Mouse (Mus musculus): Measurements from ENCODE around the gene Mknk2. TPM values are rescaled to one million over a fixed set of nuclear protein-coding genes. Genes with fewer than 3 reads are reported as not detected.

The Mknk2 gene
- polyA plus RNA-seq, 1 experiment from 2014 or later: 103 TPM

DNA sequence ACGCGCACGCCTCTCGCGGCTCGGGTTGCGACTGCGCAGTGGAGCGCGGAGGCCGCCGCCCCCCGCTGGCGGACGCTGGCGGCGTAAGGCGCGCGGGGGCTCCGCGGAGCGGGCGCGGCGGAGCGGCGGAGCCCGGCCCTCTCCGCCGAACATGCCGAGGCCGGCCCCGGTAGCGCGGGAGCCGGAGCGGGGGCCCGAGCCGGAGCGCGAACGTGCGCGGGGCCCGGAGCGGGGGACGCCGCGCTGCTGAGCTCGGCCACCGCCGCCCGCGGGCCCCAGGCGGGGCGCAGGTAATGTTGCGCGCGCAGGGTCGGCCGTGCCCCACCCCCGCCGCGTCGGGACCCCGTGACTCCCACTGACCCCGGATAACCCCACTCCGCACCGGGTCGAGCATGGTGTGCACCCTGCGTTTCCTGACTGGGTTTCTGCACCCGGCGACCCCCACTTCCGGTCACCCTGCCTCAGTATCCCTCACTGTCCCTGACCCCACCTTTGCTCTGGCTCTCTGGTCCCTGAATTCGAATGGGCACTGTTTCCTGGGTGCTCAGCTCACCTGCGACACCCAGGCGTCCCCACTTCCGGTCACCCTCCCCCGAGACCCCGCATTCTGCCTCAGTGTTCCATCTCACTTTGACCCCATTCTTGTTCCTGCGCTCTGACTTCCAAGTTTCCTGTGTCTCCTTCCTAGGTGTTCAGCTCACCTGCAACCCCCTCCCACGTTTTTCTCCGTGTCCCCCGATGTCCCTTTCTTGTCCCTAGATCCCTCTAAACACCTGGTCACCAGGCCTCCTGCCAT, 55.1 kb downstream of the Mknk2 start, which contains the start of gene Csnk1g2:
Gene Csnk1g2 (plus strand): TSS at position 178 of the 796 bp plus-strand sequence.
- ATAC-seq (peak; percentile 15), DNase-seq (ENCODE audit: low spot score) (peak; percentile 19)
- H3K9me3 ChIP-seq (ENCODE audit: low read length): no peaks in the 10 kb centered on the region
- no peaks in the 10 kb centered on the region for H3K36me3 ChIP-seq (ENCODE audit: insufficient read depth, low read length)
- H3K27ac ChIP-seq (ENCODE audit: low read length): peak within 1 kb of the TSS; percentile 93
- TF ChIP-seq CTCF (IDR thresholded peaks at IDR 0.05): peak; percentile 33; the same call in 1 of the 2 replicates
- TF ChIP-seq EP300 (IDR thresholded peaks at IDR 0.05): no peak
- WGBS: under 1% methylated on average over 54 of the region's 85 CpGs
- peaks cover 13% of the 10 kb centered on the region; the same call in 1 of the 2 replicates for H3K4me1 ChIP-seq (ENCODE audit: insufficient read depth, low read depth, low read length)
- no peaks in the 10 kb centered on the region for H3K27me3 ChIP-seq (replicated peaks; ENCODE audit: insufficient read depth, low read length)
- peak within 1 kb of the TSS; percentile 91 for H3K4me2 ChIP-seq (replicated peaks; ENCODE audit: low read depth, low read length)
- H3K4me3 ChIP-seq (ENCODE audit: low read depth, low read length): peak within 1 kb of the TSS; percentile 69
- H3K9ac ChIP-seq (replicated peaks; ENCODE audit: low read depth): peak within 1 kb of the TSS; percentile 84

- Histone ChIP-seq H3K27ac (ENCODE audit: low read length) (peak overlapping the region; percentile 93), H3K4me3 (ENCODE audit: low read depth, low read length) (peak overlapping the region; percentile 69), H3K27me3 (replicated peaks; ENCODE audit: insufficient read depth, low read length) (no peaks in the 10 kb centered on the region), H3K9me3 (ENCODE audit: low read length) (no peaks in the 10 kb centered on the region), H3K4me1 (ENCODE audit: insufficient read depth, low read depth, low read length) (peaks cover 9% of the 10 kb centered on the region; the same call in 1 of the 2 replicates), H3K4me2 (replicated peaks; ENCODE audit: low read depth, low read length) (peak overlapping the region; percentile 91), H3K9ac (replicated peaks; ENCODE audit: low read depth) (0 out of 2 replicates have a peak overlapping the region, but pooled peaks have one; percentile 30), H3K36me3 (ENCODE audit: insufficient read depth, low read length) (no peaks in the 10 kb centered on the region)
- DNase-seq (ENCODE audit: low spot score) (peak; percentile 100), ATAC-seq (peak; percentile 96)
- TF ChIP-seq EP300 (IDR thresholded peaks at IDR 0.05) (peak; percentile 57; the same call in 1 of the 2 replicates), CTCF (IDR thresholded peaks at IDR 0.05) (no peak)
- WGBS: under 1% methylated on average over 64 of the region's 64 CpGs
Observed at GRCm38 (mm10) chr10:80621940-80622660, 55.8 kb downstream of the Mknk2 start.

- ATAC-seq (no peak), DNase-seq (ENCODE audit: low spot score) (no peak)
- H3K9ac ChIP-seq (replicated peaks; ENCODE audit: low read depth): peak overlapping the region; percentile 29; the same call in 1 of the 2 replicates
- H3K4me3 ChIP-seq (ENCODE audit: low read depth, low read length): peak overlapping the region; percentile 55
- TF ChIP-seq EP300 (IDR thresholded peaks at IDR 0.05): no peak
- no peak for TF ChIP-seq CTCF (IDR thresholded peaks at IDR 0.05)
- no peaks in the 10 kb centered on the region for H3K27me3 ChIP-seq (replicated peaks; ENCODE audit: insufficient read depth, low read length)
- H3K4me1 ChIP-seq (ENCODE audit: insufficient read depth, low read depth, low read length): peaks cover 9% of the 10 kb centered on the region; the same call in 1 of the 2 replicates
- H3K4me2 ChIP-seq (replicated peaks; ENCODE audit: low read depth, low read length): peak overlapping the region; percentile 62
- H3K9me3 ChIP-seq (ENCODE audit: low read length): no peaks in the 10 kb centered on the region
- peak overlapping the region; percentile 93 for H3K27ac ChIP-seq (ENCODE audit: low read length)
- under 1% methylated on average over 9 of the region's 9 CpGs for WGBS
- H3K36me3 ChIP-seq (ENCODE audit: insufficient read depth, low read length): no peaks in the 10 kb centered on the region
Observed at GRCm38 (mm10) chr10:80621690-80621939, 56.3 kb downstream of the Mknk2 start.

GRCm38 (mm10) chr10:80620796-80621689, 56.9 kb downstream of the Mknk2 start:
- Histone ChIP-seq H3K9ac (replicated peaks; ENCODE audit: low read depth) (peak overlapping the region; percentile 29; the same call in 1 of the 2 replicates), H3K27ac (ENCODE audit: low read length) (peak overlapping the region; percentile 93), H3K4me2 (replicated peaks; ENCODE audit: low read depth, low read length) (peak overlapping the region; percentile 62), H3K4me3 (ENCODE audit: low read depth, low read length) (peak overlapping the region; percentile 55), H3K4me1 (ENCODE audit: insufficient read depth, low read depth, low read length) (peaks cover 9% of the 10 kb centered on the region; the same call in 1 of the 2 replicates), H3K27me3 (replicated peaks; ENCODE audit: insufficient read depth, low read length) (no peaks in the 10 kb centered on the region), H3K9me3 (ENCODE audit: low read length) (no peaks in the 10 kb centered on the region), H3K36me3 (ENCODE audit: insufficient read depth, low read length) (no peaks in the 10 kb centered on the region)
- WGBS: 48% methylated on average over 16 of the region's 16 CpGs
- ATAC-seq (no peak), DNase-seq (ENCODE audit: low spot score) (no peak)
- TF ChIP-seq EP300 (IDR thresholded peaks at IDR 0.05) (no peak), CTCF (IDR thresholded peaks at IDR 0.05) (no peak)

DNA sequence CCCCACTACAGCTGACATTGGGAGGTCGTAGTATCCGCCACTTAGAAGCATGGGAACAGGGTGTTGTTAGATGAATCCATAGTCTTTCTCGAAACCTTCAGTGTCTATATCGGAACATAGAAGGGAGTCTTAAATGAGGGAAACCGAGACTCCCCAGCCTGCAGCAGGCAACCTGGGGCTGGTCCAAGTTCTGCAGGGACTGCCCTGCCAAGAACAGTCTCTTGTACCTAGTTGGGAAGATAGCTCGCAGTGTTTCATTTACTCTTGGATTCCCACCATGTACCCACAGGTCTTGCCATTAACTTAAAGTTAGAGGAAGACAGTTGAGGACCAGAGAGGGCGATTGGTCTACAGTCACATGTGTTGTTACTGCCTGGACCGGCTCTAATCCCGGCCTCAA, 57.5 kb downstream of the Mknk2 start:
- H3K9ac ChIP-seq (replicated peaks; ENCODE audit: low read depth): no peak overlapping the region
- no peaks in the 10 kb centered on the region for H3K27me3 ChIP-seq (replicated peaks; ENCODE audit: insufficient read depth, low read length)
- H3K9me3 ChIP-seq (ENCODE audit: low read length): no peaks in the 10 kb centered on the region
- H3K4me1 ChIP-seq (ENCODE audit: insufficient read depth, low read depth, low read length): peaks cover 9% of the 10 kb centered on the region; the same call in 1 of the 2 replicates
- no peak for TF ChIP-seq CTCF (IDR thresholded peaks at IDR 0.05)
- DNase-seq (ENCODE audit: low spot score) (no peak), ATAC-seq (no peak)
- no peak overlapping the region for H3K4me2 ChIP-seq (replicated peaks; ENCODE audit: low read depth, low read length)
- no peaks in the 10 kb centered on the region for H3K36me3 ChIP-seq (ENCODE audit: insufficient read depth, low read length)
- H3K4me3 ChIP-seq (ENCODE audit: low read depth, low read length): no peak overlapping the region
- 71% methylated on average over 9 of the region's 9 CpGs for WGBS
- H3K27ac ChIP-seq (ENCODE audit: low read length): no peak overlapping the region

Data from lung, postnatal 0 days (tissue).